Mouse (Mus musculus): ENCODE measurements around the gene Il6ra. TPM values are rescaled to one million over a fixed set of nuclear protein-coding genes. Genes with fewer than 3 reads are reported as not detected.
A peak's percentile ranks its signal among the peaks of the same experiment; 100 is the strongest.

Il6ra gene
- polyA plus RNA-seq (2015; fragmentation: Nextera tagmentation; extraction: Ambion mirVana) = 1.1 and 1.2 TPM in 2 replicates

- H3K9me3 ChIP-seq = no peaks in the 10 kb centered on the region
- peak; percentile 90 for ATAC-seq (replicated peaks)
- no peak within 1 kb of the TSS for H3K27ac ChIP-seq
- H3K4me1 ChIP-seq = peaks cover 15% of the 10 kb centered on the region
- WGBS = under 1% methylated on average over 75 of the region's 75 CpGs
- peaks cover 34% of the 10 kb centered on the region for H3K27me3 ChIP-seq (replicated peaks)
- H3K4me2 ChIP-seq = peak within 1 kb of the TSS; percentile 97
- H3K4me3 ChIP-seq = peak within 1 kb of the TSS; percentile 56
- H3K36me3 ChIP-seq (replicated peaks) = no peaks in the 10 kb centered on the region
- H3K9ac ChIP-seq = peak within 1 kb of the TSS; percentile 47
Observed at GRCm38 (mm10) chr3:89912543-89913391, at the start of gene Il6ra. Gene Il6ra (minus strand): TSS chr3:89913196.

- no peak for ATAC-seq (replicated peaks)
- WGBS = 7% methylated on average over 14 of the region's 14 CpGs
- Histone ChIP-seq H3K36me3 (replicated peaks) (peaks cover 8% of the 10 kb centered on the region; the same call in 1 of the 2 replicates), H3K4me3 (peak overlapping the region; percentile 86), H3K27ac (peak overlapping the region; percentile 93), H3K4me1 (peaks cover 55% of the 10 kb centered on the region), H3K27me3 (replicated peaks) (no peaks in the 10 kb centered on the region), H3K9ac (peak overlapping the region; percentile 94), H3K9me3 (no peaks in the 10 kb centered on the region), H3K4me2 (peak overlapping the region; percentile 87)
Observed at GRCm38 (mm10) chr3:89962059-89962750, 49.2 kb upstream of the Il6ra start.

- 58% methylated on average over 4 of the region's 4 CpGs for WGBS
- Histone ChIP-seq H3K27me3 (replicated peaks) (no peaks in the 10 kb centered on the region), H3K4me3 (peak overlapping the region; percentile 86), H3K9me3 (no peaks in the 10 kb centered on the region), H3K9ac (peak overlapping the region; percentile 94; the same call in 1 of the 2 replicates), H3K4me1 (peaks cover 55% of the 10 kb centered on the region), H3K27ac (0 out of 2 replicates have a peak overlapping the region, but pooled peaks have one; percentile 70), H3K36me3 (replicated peaks) (peaks cover 13% of the 10 kb centered on the region), H3K4me2 (peak overlapping the region; percentile 87)
- ATAC-seq (replicated peaks) = no peak
Observed at GRCm38 (mm10) chr3:89961436-89961835, 48.4 kb upstream of the Il6ra start.

GRCm38 (mm10) chr3:89960469-89960868, 47.5 kb upstream of the Il6ra start:
- no peaks in the 10 kb centered on the region for H3K27me3 ChIP-seq (replicated peaks)
- peak; percentile 88 for ATAC-seq (replicated peaks)
- H3K4me3 ChIP-seq = peak overlapping the region; percentile 86
- peaks cover 19% of the 10 kb centered on the region for H3K36me3 ChIP-seq (replicated peaks)
- under 1% methylated on average over 30 of the region's 30 CpGs for whole genome bisulfite sequencing
- peak overlapping the region; percentile 87 for H3K4me2 ChIP-seq
- peak overlapping the region; percentile 70 for H3K27ac ChIP-seq
- peaks cover 55% of the 10 kb centered on the region for H3K4me1 ChIP-seq
- H3K9me3 ChIP-seq = no peaks in the 10 kb centered on the region
- H3K9ac ChIP-seq = peak overlapping the region; percentile 94

- Histone ChIP-seq H3K9me3 (no peaks in the 10 kb centered on the region), H3K9ac (peak overlapping the region; percentile 94; the same call in 1 of the 2 replicates), H3K4me2 (peak overlapping the region; percentile 87), H3K4me1 (peaks cover 47% of the 10 kb centered on the region), H3K4me3 (peak overlapping the region; percentile 86), H3K27ac (no peak overlapping the region), H3K36me3 (replicated peaks) (peaks cover 20% of the 10 kb centered on the region), H3K27me3 (replicated peaks) (no peaks in the 10 kb centered on the region)
- 0 out of 2 replicates have a peak, but pooled peaks have one; percentile 28 for ATAC-seq (replicated peaks)
- 68% methylated on average over 4 of the region's 4 CpGs for WGBS
Observed at GRCm38 (mm10) chr3:89959435-89959834, 46.4 kb upstream of the Il6ra start.

- no peak overlapping the region for H3K9ac ChIP-seq
- no peak overlapping the region for H3K4me2 ChIP-seq
- no peak overlapping the region for H3K27ac ChIP-seq
- WGBS = 93% methylated on average over 9 of the region's 9 CpGs
- H3K36me3 ChIP-seq (replicated peaks) = peaks cover 29% of the 10 kb centered on the region
- ATAC-seq (replicated peaks) = no peak
- no peaks in the 10 kb centered on the region for H3K9me3 ChIP-seq
- no peaks in the 10 kb centered on the region for H3K27me3 ChIP-seq (replicated peaks)
- peaks cover 41% of the 10 kb centered on the region for H3K4me1 ChIP-seq
- no peak overlapping the region for H3K4me3 ChIP-seq
Observed at GRCm38 (mm10) chr3:89957880-89958279, 44.9 kb upstream of the Il6ra start.

- WGBS = 95% methylated on average over 7 of the region's 7 CpGs
- Histone ChIP-seq H3K4me3 (no peak overlapping the region), H3K27ac (no peak overlapping the region), H3K9me3 (no peaks in the 10 kb centered on the region), H3K36me3 (replicated peaks) (peaks cover 44% of the 10 kb centered on the region), H3K4me1 (peaks cover 29% of the 10 kb centered on the region), H3K27me3 (replicated peaks) (no peaks in the 10 kb centered on the region), H3K9ac (no peak overlapping the region), H3K4me2 (no peak overlapping the region)
- ATAC-seq (replicated peaks) = no peak
Observed at GRCm38 (mm10) chr3:89956177-89956971, 43.4 kb upstream of the Il6ra start.

GRCm38 (mm10) chr3:89953420-89953819, 40.4 kb upstream of the Il6ra start:
- H3K27me3 ChIP-seq (replicated peaks) = no peaks in the 10 kb centered on the region
- H3K27ac ChIP-seq = no peak overlapping the region
- no peak overlapping the region for H3K9ac ChIP-seq
- H3K36me3 ChIP-seq (replicated peaks) = peaks cover 71% of the 10 kb centered on the region
- WGBS = under 1% methylated on average over 4 of the region's 4 CpGs
- H3K9me3 ChIP-seq = no peaks in the 10 kb centered on the region
- H3K4me2 ChIP-seq = no peak overlapping the region
- no peak; the same call in 1 of the 2 replicates for ATAC-seq (replicated peaks)
- peaks cover 3% of the 10 kb centered on the region; the same call in 1 of the 2 replicates for H3K4me1 ChIP-seq
- no peak overlapping the region for H3K4me3 ChIP-seq

GRCm38 (mm10) chr3:89948655-89949054, 35.7 kb upstream of the Il6ra start:
- WGBS = 85% methylated on average over 6 of the region's 6 CpGs
- no peaks in the 10 kb centered on the region for H3K27me3 ChIP-seq (replicated peaks)
- H3K4me3 ChIP-seq = no peak overlapping the region
- ATAC-seq (replicated peaks) = no peak
- no peak overlapping the region for H3K9ac ChIP-seq
- H3K36me3 ChIP-seq (replicated peaks) = peaks cover 85% of the 10 kb centered on the region
- no peak overlapping the region for H3K27ac ChIP-seq
- no peak overlapping the region for H3K4me2 ChIP-seq
- no peaks in the 10 kb centered on the region for H3K4me1 ChIP-seq
- H3K9me3 ChIP-seq = no peaks in the 10 kb centered on the region

- Histone ChIP-seq H3K27ac (no peak overlapping the region), H3K9me3 (no peaks in the 10 kb centered on the region), H3K9ac (no peak overlapping the region), H3K4me2 (no peak overlapping the region), H3K4me1 (no peaks in the 10 kb centered on the region), H3K4me3 (no peak overlapping the region), H3K36me3 (replicated peaks) (peaks cover 92% of the 10 kb centered on the region), H3K27me3 (replicated peaks) (no peaks in the 10 kb centered on the region)
- WGBS = 85% methylated on average over 11 of the region's 11 CpGs
- no peak for ATAC-seq (replicated peaks)
Observed at GRCm38 (mm10) chr3:89948021-89948420, 35.0 kb upstream of the Il6ra start.

GRCm38 (mm10) chr3:89945026-89945425, 32.0 kb upstream of the Il6ra start:
- no peaks in the 10 kb centered on the region for H3K27me3 ChIP-seq (replicated peaks)
- 81% methylated on average over 8 of the region's 8 CpGs for WGBS
- no peak overlapping the region for H3K9ac ChIP-seq
- no peak overlapping the region for H3K4me3 ChIP-seq
- H3K4me2 ChIP-seq = no peak overlapping the region
- H3K27ac ChIP-seq = no peak overlapping the region
- no peak for ATAC-seq (replicated peaks)
- no peaks in the 10 kb centered on the region for H3K4me1 ChIP-seq
- H3K9me3 ChIP-seq = no peaks in the 10 kb centered on the region
- H3K36me3 ChIP-seq (replicated peaks) = peaks cover 91% of the 10 kb centered on the region

GRCm38 (mm10) chr3:89942894-89943293, 29.9 kb upstream of the Il6ra start:
- WGBS = 91% methylated on average over 9 of the region's 9 CpGs
- no peaks in the 10 kb centered on the region for H3K4me1 ChIP-seq
- H3K4me3 ChIP-seq = no peak overlapping the region
- no peak overlapping the region for H3K27ac ChIP-seq
- H3K36me3 ChIP-seq (replicated peaks) = peaks cover 85% of the 10 kb centered on the region
- H3K9me3 ChIP-seq = no peaks in the 10 kb centered on the region
- no peak overlapping the region for H3K9ac ChIP-seq
- ATAC-seq (replicated peaks) = no peak
- H3K27me3 ChIP-seq (replicated peaks) = no peaks in the 10 kb centered on the region
- H3K4me2 ChIP-seq = no peak overlapping the region

All from midbrain, embryonic 15.5 days (tissue).